Mouse (Mus musculus) kidney, adult 2 months (tissue): ENCODE measurements around the gene Tmem33. TPM values are rescaled to one million over a fixed set of nuclear protein-coding genes. Genes with fewer than 3 reads are reported as not detected.

Experiments used
- DNase-seq: peaks from one replicate; pipeline ENCODE4 v3.0.0; 2021
- H3K27ac ChIP-seq: fragments of 200-500 bp; 2 replicates; pipeline ENCODE4 v1.5.1; 2012; ENCODE audit warnings: low read depth, low read length, control low read depth, inconsistent platforms; ENCODE audit not compliant: insufficient read depth
- H3K27me3 ChIP-seq: fragments of 200-500 bp; replicated peaks from 2 replicates; pipeline ENCODE4 v1.6.1; 2012; ENCODE audit warnings: mild to moderate bottlenecking, moderate library complexity, low read length, inconsistent platforms; ENCODE audit not compliant: control insufficient read depth, insufficient read depth
- H3K36me3 ChIP-seq: fragments of 200-500 bp; 2 replicates; pipeline ENCODE4 v1.6.1; 2012; ENCODE audit warnings: mild to moderate bottlenecking, moderate library complexity, low read length, inconsistent platforms; ENCODE audit not compliant: control insufficient read depth, insufficient read depth
- H3K4me1 ChIP-seq: fragments of 200-500 bp; 2 replicates; pipeline ENCODE4 v1.6.1; 2011; ENCODE audit warnings: low read length; ENCODE audit not compliant: control insufficient read depth, insufficient read depth
- H3K4me3 ChIP-seq: fragments of 200-500 bp; 2 replicates; pipeline ENCODE4 v1.5.1; 2011; ENCODE audit warnings: mild to moderate bottlenecking, low read depth, low read length, control low read depth; ENCODE audit not compliant: insufficient read depth
- CTCF ChIP-seq: fragments of 200-500 bp; conservative IDR thresholded peaks from 2 replicates; pipeline ENCODE4 v1.5.1; 2011; ENCODE audit warnings: low read depth, mild to moderate bottlenecking, control low read depth, low read length, moderate library complexity, mixed read lengths; ENCODE audit not compliant: insufficient read depth, insufficient read length
- POLR2A ChIP-seq: fragments of 200-500 bp; IDR thresholded peaks from one replicate; pipeline ENCODE4 v1.6.1; 2011; ENCODE audit warnings: low read depth, low read length, control low read depth
- WGBS: fragments of 180-500 bp; shearing (Covaris S2); methylation state at CpG from one replicate; pipeline ENCODE4 v1.1.7; 2018; 5-methylcytosine and 5-hydroxymethylcytosine counted together
- polyA plus RNA-seq: library from polyadenylated mRNA; depleted of rRNA; stranded (reverse); fragments of >200 nt; gene quantifications from 2 replicates; pipeline ENCODE4 v1.2.3, GENCODE M21; 2012

Tmem33 gene
- polyA plus RNA-seq, 1 experiment, result 190 TPM

DNA sequence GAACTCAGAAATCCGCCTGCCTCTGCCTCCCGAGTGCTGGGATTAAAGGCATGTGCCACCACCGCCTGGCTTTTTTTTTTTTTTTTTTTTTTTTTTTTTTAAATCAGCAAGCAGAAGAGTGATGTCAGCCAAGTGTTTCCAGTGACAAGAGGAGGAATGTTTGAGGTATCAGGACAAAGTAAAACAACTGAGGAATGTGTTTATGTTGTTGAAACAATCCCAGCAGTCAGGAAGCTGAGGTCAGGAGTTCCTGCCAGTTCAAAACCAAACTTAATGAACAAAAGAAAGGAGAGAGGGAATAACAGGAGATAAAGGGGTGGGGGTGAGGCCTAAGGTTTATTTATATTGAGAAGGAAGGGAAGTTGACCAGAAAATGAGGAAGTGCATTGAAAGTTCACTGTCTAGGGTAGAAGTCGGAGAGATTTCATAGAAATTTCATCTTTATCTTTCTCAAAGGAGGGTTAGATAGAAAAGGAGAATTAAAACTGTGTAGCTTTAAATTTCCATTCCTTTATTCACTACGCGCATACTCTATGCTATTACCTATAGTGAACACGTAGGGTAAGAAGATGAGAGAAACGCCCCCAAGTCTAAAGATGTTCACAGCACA is 41.5 kb downstream of the Tmem33 start:
- WGBS, result 65% methylated on average over 8 of the region's 8 CpGs
- Histone ChIP-seq H3K27ac (peak overlapping the region; percentile 70), H3K36me3 (no peaks in the 10 kb centered on the region), H3K27me3 (no peaks in the 10 kb centered on the region), H3K4me3 (no peak overlapping the region), H3K4me1 (peaks cover 25% of the 10 kb centered on the region)
- no peak for DNase-seq
- no peak for TF ChIP-seq POLR2A
- no peak for TF ChIP-seq CTCF

DNA sequence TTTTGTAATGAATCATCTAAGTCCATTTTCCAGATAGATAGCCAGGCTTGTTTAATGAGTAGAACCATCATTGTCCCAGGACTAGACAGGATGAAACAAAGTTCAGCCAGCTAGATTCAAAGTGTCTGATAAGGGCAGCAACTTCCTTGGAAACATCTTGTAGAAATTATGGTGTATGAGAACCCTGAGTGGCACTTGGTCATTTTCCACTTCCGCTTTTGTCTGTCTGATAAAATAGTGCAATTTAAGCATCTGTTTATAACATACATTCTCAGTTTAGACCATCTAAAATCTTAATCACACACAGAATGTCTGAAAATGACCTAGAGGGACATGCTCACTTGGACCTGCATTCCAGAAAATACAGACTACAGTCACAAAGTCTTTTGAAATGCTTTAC is 43.5 kb downstream of the Tmem33 start:
- Histone ChIP-seq H3K36me3 (no peaks in the 10 kb centered on the region), H3K4me1 (peaks cover 26% of the 10 kb centered on the region; the same call in 1 of the 2 replicates), H3K27me3 (no peaks in the 10 kb centered on the region), H3K4me3 (no peak overlapping the region), H3K27ac (no peak overlapping the region)
- no peak for DNase-seq
- whole genome bisulfite sequencing, result 69% methylated on average over 1 of the region's 1 CpGs
- no peak for TF ChIP-seq CTCF
- no peak for TF ChIP-seq POLR2A

DNA sequence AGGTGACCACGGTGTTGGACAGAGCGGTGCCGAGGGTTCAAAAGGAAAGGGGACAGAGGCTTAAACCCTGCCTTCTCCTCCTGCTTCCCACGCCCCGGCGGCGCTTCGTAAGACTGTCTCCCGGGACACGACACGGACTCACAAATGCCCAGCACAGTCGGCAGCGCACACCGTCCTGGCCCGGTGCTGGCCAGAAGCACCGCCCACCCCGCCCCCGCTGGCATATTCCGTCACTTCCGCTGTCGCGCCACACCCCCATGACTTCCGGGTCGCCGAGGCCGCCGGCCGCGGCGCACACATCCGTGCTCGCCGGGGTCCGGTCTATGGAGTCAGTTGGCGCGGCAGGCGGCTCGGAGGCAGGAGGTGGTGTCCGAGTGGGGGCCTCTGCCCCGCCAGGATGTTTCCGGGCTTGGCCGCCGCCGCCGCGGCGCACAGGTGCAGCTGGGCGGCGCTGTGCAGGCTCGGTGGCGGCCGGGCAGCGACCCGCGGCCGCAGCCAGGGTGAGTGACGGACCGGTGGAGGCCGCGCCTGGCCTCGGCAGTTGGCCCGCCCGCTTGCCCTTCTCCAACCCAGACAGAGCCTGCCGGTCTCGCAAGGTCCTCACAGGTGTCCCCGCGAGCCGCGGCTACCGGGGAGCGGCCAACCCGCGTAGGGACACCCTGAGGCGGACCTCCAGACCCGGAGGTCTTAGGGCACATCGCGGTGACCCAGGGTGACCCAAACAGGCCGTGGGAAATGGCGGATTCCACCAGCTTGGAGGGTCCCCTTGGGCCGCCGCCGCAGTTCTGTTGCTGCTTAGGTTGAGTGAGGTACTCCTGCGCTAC is 46.5 kb downstream of the Tmem33 start, which contains the start of gene Slc30a9:
Gene Slc30a9, plus strand, starts transcription at position 258 of the 824 bp plus-strand sequence.
- H3K36me3 ChIP-seq, result no peaks in the 10 kb centered on the region
- H3K4me1 ChIP-seq, result peaks cover 14% of the 10 kb centered on the region; the same call in 1 of the 2 replicates
- H3K4me3 ChIP-seq, result peak within 1 kb of the TSS; percentile 68
- DNase-seq, result peak; percentile 96
- H3K27me3 ChIP-seq, result no peaks in the 10 kb centered on the region
- H3K27ac ChIP-seq, result peak within 1 kb of the TSS; percentile 85
- under 1% methylated on average over 83 of the region's 83 CpGs for WGBS
- no peak for TF ChIP-seq CTCF
- peak; percentile 88 for TF ChIP-seq POLR2A

DNA sequence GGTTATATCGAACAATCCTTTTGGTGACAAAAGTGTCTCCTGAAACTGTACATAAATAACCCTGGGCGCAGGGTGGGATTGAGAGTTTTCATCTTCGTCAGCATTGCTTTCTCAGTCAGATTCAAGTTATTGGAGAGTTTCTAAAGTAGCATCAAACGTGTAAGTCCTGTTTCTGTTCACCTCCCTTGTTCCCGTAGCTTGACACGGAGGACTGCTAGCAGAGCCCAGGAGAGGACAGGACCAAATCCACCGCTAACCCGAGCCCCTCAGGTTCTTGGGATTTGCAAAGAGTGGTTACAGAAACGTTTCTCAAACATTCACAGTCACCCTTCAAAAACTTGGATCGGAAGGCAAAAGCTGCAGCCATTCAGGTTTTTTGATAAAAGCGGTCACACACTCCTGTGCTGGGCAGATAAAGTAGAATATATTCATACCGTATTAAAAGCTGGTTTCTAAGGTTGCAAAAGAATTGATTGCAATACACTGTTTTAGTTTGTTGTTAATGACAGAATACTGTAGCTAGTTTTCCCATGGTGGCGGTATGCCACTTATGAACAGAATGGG is 47.4 kb downstream of the Tmem33 start:
- Histone ChIP-seq H3K4me3 (peak overlapping the region; percentile 68), H3K27ac (peak overlapping the region; percentile 84), H3K4me1 (peaks cover 14% of the 10 kb centered on the region; the same call in 1 of the 2 replicates), H3K27me3 (no peaks in the 10 kb centered on the region), H3K36me3 (no peaks in the 10 kb centered on the region)
- no peak for DNase-seq
- TF ChIP-seq POLR2A (no peak), CTCF (no peak)
- WGBS, result 23% methylated on average over 13 of the region's 13 CpGs

DNA sequence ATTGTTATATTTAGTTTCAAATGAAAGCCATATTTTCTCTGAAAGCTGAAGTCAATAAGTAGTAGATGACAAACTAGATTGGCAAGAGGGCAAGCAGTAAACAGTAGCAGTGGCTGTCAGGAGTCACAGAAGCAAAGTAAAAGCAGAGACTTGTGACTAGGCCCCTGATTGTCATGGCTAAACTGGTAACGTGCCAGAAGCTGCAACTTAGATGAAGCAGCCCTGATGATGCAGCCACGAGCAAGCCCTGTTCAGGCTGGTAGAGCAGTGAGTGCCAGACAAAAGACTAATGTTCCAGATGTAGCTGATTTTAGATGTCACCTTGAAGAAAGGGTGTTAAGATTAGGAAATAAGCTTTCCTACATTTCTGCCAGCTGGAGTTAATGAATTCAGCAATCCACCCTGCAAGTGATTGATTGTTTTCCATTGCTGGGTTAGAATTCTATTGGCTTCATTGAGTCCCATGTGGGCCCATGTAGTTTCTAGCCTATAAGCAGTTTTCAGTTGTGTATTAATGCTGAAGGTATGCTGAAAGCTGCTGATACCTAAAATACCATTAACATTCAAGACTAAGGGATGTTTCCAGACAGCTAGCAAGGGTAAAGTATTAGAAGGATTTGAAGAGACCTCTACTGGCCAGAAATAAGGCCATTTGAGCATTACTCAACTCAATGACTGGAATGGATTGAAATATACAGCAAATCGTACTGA is 51.6 kb downstream of the Tmem33 start:
- DNase-seq, result peak; percentile 16
- TF ChIP-seq CTCF (no peak), POLR2A (no peak)
- H3K4me1 ChIP-seq, result peaks cover 11% of the 10 kb centered on the region; the same call in 1 of the 2 replicates
- H3K4me3 ChIP-seq, result no peak overlapping the region
- no peaks in the 10 kb centered on the region for H3K36me3 ChIP-seq
- H3K27me3 ChIP-seq, result no peaks in the 10 kb centered on the region
- H3K27ac ChIP-seq, result no peak overlapping the region
- 38% methylated on average over 3 of the region's 3 CpGs for WGBS

DNA sequence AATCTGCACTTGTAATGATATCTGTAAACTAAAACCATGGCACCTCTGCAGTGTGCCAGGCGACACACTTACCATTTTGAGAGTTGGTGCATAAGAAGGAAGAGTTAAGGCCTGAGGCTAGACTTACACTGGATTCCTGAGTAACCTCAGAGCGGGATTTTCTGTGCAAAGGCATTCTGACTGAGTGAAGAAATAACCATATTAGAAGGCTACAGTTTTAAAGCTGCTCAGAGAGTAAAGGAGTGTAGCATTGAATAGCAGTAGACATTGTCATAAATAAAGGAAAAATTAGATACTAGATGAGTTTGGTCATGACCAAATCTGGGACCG is 52.1 kb downstream of the Tmem33 start:
- 83% methylated on average over 3 of the region's 3 CpGs for WGBS
- TF ChIP-seq POLR2A (no peak), CTCF (no peak)
- no peak overlapping the region for H3K27ac ChIP-seq
- peaks cover 10% of the 10 kb centered on the region; the same call in 1 of the 2 replicates for H3K4me1 ChIP-seq
- no peak for DNase-seq
- H3K27me3 ChIP-seq, result no peaks in the 10 kb centered on the region
- H3K36me3 ChIP-seq, result no peaks in the 10 kb centered on the region; the same call in 1 of the 2 replicates
- no peak overlapping the region for H3K4me3 ChIP-seq
